Mouse (Mus musculus) layer of hippocampus, postnatal 14 days (tissue): Measurements from ENCODE around the gene Mcm6. TPM values are rescaled to one million over a fixed set of nuclear protein-coding genes. Genes with fewer than 3 reads are reported as not detected.

Source experiments
- total RNA-seq, 2 experiments: library from RNA; stranded (reverse); gene quantifications; 2 replicates each; pipeline ENCODE4 v1.2.3; 2021

Mcm6 gene
- total RNA-seq, 2 experiments from 2014 or later = 11.2 to 14.1 TPM

Other genes starting within 250 kb of the Mcm6 start
- 10 to 100 TPM; 58.2 to 59.7 TPM for gene Ubxn4, start 115.7 kb downstream of the Mcm6 start, total RNA-seq
- gene Lct, start 31.3 kb downstream of the Mcm6 start, total RNA-seq = 10 to 100 TPM; 34.9 to 36.6 TPM
- 10 to 100 TPM; 68.9 to 71.2 TPM for gene Dars, start 57.7 kb upstream of the Mcm6 start, total RNA-seq
- gene Cxcr4, start 232.6 kb upstream of the Mcm6 start, total RNA-seq = 10 to 100 TPM; 10.2 to 17.0 TPM